Mouse (Mus musculus): Measurements from ENCODE around the gene Vat1l.

DNA sequence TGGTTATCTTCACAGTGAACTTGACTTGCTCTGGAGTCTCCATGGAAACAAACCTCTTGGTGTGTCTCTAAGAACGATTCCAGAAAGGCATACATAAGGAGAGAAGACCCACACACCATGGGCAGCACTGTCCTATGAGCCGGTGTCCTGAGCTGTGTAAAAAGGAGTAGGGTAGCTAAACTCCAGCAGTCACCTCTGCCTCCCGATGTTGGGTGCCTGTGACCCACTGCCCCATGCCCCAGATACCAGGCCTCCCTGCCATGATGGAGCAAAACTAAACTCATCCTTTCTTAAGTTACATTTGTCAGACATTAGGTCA, 90.3 kb downstream of the Vat1l start:
- TF ChIP-seq CTCF (IDR thresholded peaks at IDR 0.05; ENCODE audit: low read depth), result no peak
- TF ChIP-seq EP300 (optimal IDR thresholded peaks at IDR 0.05), result no peak
